Mouse (Mus musculus) stomach, postnatal 0 days (tissue): ENCODE data around the gene Msi1.

Experiments
- CTCF ChIP-seq: IDR thresholded peaks from 2 replicates; pipeline ENCODE4 v1.5.1; 2016; ENCODE audit warnings: antibody characterized with exemption, low read depth, mild to moderate bottlenecking, moderate library complexity
- EP300 ChIP-seq: optimal IDR thresholded peaks from 2 replicates; pipeline ENCODE3; 2016; ENCODE audit warnings: antibody characterized with exemption

- TF ChIP-seq CTCF (no peak), EP300 (no peak)
Observed at GRCm38 (mm10) chr5:115485489-115486205, 56.2 kb downstream of the Msi1 start.
